Mouse (Mus musculus) ovary, adult 18-20 months (tissue): ENCODE results near the gene Ndufa11.

Experiments used
- DNase-seq: peaks from one replicate; pipeline ENCODE4 v3.0.0; 2022; ENCODE audit warnings: low spot score, mixed read lengths

The Ndufa11 gene

DNA sequence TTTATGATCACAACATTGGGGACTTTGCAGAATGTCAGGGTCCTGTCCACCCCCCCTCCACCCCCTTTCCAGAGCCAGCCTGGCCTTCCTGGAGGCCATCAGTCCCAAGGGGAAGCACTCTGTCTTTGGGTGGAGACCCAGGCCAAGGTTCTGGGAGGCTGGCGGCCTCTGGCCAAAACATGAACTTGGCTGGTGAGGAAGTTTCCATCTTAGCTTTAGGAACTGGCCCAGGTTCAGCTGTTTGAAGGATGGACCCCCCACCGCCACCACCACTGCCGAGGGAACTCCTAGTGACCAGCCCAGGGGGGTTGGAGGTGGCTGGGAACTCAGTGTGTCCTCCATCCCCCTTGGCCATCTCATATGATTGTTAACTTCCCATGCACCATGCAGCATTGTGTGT, 43.5 kb downstream of the Ndufa11 start:
- DNase-seq: no peak

DNA sequence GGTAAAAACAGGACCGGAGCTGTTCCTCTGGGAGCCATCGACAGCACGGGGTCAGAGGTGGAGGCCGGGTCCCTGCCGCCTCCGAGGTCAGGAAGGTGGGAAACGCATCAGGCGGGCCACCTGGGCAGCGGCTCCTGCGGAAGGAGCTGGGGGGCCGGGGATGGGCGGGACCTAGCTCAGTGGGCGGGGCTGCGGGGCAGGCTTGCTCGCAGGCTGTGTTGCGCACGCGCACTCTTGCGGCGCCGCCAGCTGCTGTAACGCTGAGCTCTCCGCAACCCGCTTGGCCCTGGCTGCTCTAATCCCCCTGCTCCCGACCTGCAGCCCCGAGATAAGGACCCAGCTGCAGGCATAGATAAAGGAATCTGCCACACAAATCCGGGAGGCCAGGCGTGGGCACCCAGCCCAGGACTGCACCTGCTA, 44.4 kb downstream of the Ndufa11 start:
- DNase-seq: peak; percentile 82

- no peak for DNase-seq
These were observed 45.5 kb downstream of the Ndufa11 start for GRCm38 (mm10) chr17:56762769-56763731.

GRCm38 (mm10) chr17:56763741-56764250, 46.2 kb downstream of the Ndufa11 start:
- no peak for DNase-seq

- peak; percentile 80 for DNase-seq
These were observed 47.1 kb downstream of the Ndufa11 start, which contains the start of gene Dus3l for GRCm38 (mm10) chr17:56764474-56765354. Dus3l (plus strand) TSS chr17:56764757.

GRCm38 (mm10) chr17:56765431-56765830, 47.9 kb downstream of the Ndufa11 start:
- no peak for DNase-seq

- no peak for DNase-seq
These were observed 49.3 kb downstream of the Ndufa11 start for GRCm38 (mm10) chr17:56766631-56767405.

- no peak for DNase-seq
These were observed 50.1 kb downstream of the Ndufa11 start for GRCm38 (mm10) chr17:56767531-56768135.

DNA sequence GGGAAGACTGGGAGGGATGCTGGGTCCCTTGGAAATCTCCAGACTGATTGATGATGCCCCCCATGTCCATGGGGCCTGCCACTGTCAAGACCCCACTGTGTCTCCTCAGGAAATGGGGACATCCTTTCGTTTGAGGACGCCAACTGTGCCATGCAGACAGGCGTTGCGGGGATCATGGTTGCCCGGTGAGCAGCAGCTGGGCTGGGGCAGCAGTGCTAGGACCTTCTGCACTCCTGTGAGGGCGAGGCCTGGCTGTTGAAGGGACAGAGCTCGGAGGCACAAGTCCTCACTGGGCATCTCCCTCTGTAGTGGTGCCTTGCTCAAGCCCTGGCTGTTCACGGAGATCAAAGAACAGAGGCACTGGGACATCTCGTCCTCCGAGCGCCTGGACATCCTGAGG, 51.4 kb downstream of the Ndufa11 start:
- no peak for DNase-seq

DNA sequence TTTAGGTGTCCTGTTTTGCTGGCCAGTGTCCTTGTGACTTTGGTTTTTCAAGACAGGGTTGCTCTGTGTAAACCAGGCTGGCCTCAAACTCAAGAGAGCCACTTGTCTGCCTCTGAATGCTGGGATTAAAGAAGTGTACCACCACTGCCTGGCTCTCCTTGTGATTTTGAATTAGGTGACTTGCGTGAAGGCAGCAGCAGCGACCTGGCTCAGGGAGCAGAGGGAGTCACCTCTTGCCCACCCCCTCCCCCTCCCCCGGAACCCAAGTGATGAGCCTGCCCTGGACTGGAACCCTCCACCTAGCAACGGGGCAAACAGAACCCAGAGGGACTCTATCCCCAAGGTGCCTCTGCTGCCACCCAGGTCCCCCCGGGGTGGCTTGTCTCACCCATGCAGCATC, 52.4 kb downstream of the Ndufa11 start, which contains the start of gene Prr22:
Gene Prr22 (plus strand): TSS at position 301 of the 400 bp plus-strand sequence.
- no peak for DNase-seq
